Mouse (Mus musculus): Measurements from ENCODE around the gene A530016L24Rik.

The A530016L24Rik gene

GRCm38 (mm10) chr12:112489134-112489533, at the start of gene A530016L24Rik:
TSS of gene A530016L24Rik (plus strand) at chr12:112489448.
- no peak for DNase-seq (ENCODE audit: low read depth, low spot score)

GRCm38 (mm10) chr12:112439993-112440392, 49.3 kb upstream of the A530016L24Rik start:
- DNase-seq (ENCODE audit: low read depth, low spot score) = no peak

GRCm38 (mm10) chr12:112449144-112449827, 40.0 kb upstream of the A530016L24Rik start:
- peak; percentile 74 for DNase-seq (ENCODE audit: low read depth, low spot score)

- peak; percentile 20 for DNase-seq (ENCODE audit: low read depth, low spot score)
Measured at GRCm38 (mm10) chr12:112449828-112450180, 39.4 kb upstream of the A530016L24Rik start.

- DNase-seq (ENCODE audit: low read depth, low spot score) = peak; percentile 72
Measured at GRCm38 (mm10) chr12:112450883-112451282, 38.4 kb upstream of the A530016L24Rik start.

GRCm38 (mm10) chr12:112451381-112451780, 37.9 kb upstream of the A530016L24Rik start:
- no peak for DNase-seq (ENCODE audit: low read depth, low spot score)

- DNase-seq (ENCODE audit: low read depth, low spot score) = no peak
Measured at GRCm38 (mm10) chr12:112451826-112452225, 37.4 kb upstream of the A530016L24Rik start.

- no peak for DNase-seq (ENCODE audit: low read depth, low spot score)
Measured at GRCm38 (mm10) chr12:112456144-112456713, 33.0 kb upstream of the A530016L24Rik start.

- no peak for DNase-seq (ENCODE audit: low read depth, low spot score)
Measured at GRCm38 (mm10) chr12:112457839-112458238, 31.4 kb upstream of the A530016L24Rik start.

GRCm38 (mm10) chr12:112462423-112462822, 26.8 kb upstream of the A530016L24Rik start:
- no peak for DNase-seq (ENCODE audit: low read depth, low spot score)

- DNase-seq (ENCODE audit: low read depth, low spot score) = no peak
Measured at GRCm38 (mm10) chr12:112463209-112463608, 26.0 kb upstream of the A530016L24Rik start.

- no peak for DNase-seq (ENCODE audit: low read depth, low spot score)
Measured at GRCm38 (mm10) chr12:112463750-112464444, 25.4 kb upstream of the A530016L24Rik start.

GRCm38 (mm10) chr12:112464516-112464915, 24.7 kb upstream of the A530016L24Rik start:
- DNase-seq (ENCODE audit: low read depth, low spot score) = no peak

- DNase-seq (ENCODE audit: low read depth, low spot score) = no peak
Measured at GRCm38 (mm10) chr12:112465928-112466327, 23.3 kb upstream of the A530016L24Rik start.

GRCm38 (mm10) chr12:112467387-112467786, 21.9 kb upstream of the A530016L24Rik start:
- DNase-seq (ENCODE audit: low read depth, low spot score) = no peak

GRCm38 (mm10) chr12:112469393-112469792, 19.9 kb upstream of the A530016L24Rik start:
- DNase-seq (ENCODE audit: low read depth, low spot score) = no peak

- DNase-seq (ENCODE audit: low read depth, low spot score) = no peak
Measured at GRCm38 (mm10) chr12:112470216-112470615, 19.0 kb upstream of the A530016L24Rik start.

- DNase-seq (ENCODE audit: low read depth, low spot score) = peak; percentile 77
Measured at GRCm38 (mm10) chr12:112473777-112474176, 15.5 kb upstream of the A530016L24Rik start.

- no peak for DNase-seq (ENCODE audit: low read depth, low spot score)
Measured at GRCm38 (mm10) chr12:112489535-112489934, 287 bp downstream of the A530016L24Rik start.

- no peak for DNase-seq (ENCODE audit: low read depth, low spot score)
Measured at GRCm38 (mm10) chr12:112490444-112490939, 1.2 kb downstream of the A530016L24Rik start.

GRCm38 (mm10) chr12:112496136-112496535, 6.9 kb downstream of the A530016L24Rik start:
- DNase-seq (ENCODE audit: low read depth, low spot score) = no peak

- DNase-seq (ENCODE audit: low read depth, low spot score) = no peak
Measured at GRCm38 (mm10) chr12:112497731-112498130, 8.5 kb downstream of the A530016L24Rik start.

Measured in CD4-positive, CD25-positive, alpha-beta regulatory T cell, adult 2 months (primary cell).